Mouse (Mus musculus): ENCODE results near the gene Jade2. TPM values are rescaled to one million over a fixed set of nuclear protein-coding genes. Genes with fewer than 3 reads are reported as not detected.
A peak's percentile ranks its signal among the peaks of the same experiment; 100 is the strongest.

Gene Jade2
- polyA plus RNA-seq (2015; fragmentation: Nextera tagmentation; extraction: Ambion mirVana) = 2.5 and 2.6 TPM in 2 replicates

DNA sequence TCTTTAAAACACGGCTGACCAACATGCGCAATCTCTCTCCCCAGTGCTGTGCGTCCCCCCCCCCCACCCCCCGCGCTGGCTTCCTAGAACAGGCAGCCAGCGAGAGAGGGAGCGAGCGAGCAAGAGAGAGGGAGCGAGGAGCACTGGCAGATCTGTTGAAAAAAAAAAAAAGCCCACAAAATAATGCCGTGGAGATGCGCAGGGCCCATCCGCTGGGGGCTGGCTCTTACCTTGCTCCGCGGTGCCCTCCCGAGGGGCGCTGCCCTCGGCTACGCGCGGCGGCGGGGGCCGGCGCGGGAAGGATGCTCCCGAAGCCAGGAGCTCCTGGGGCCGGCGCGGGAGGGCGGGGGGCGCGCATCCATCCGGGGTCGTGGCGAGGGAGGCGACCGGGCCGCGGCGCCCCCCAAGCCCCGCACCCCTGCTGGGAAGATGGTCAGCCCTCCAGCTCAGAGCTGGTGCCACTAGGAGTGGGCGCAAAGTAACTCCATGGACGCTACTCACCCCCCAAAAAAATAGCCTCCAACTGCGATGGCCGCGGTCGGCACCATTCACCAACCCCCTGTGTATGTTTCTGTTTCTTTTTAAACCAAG lies at the start of gene Jade2:
TSS of gene Jade2 (minus strand) at position 573 of the 591 bp plus-strand sequence.
- no peaks in the 10 kb centered on the region for H3K36me3 ChIP-seq

DNA sequence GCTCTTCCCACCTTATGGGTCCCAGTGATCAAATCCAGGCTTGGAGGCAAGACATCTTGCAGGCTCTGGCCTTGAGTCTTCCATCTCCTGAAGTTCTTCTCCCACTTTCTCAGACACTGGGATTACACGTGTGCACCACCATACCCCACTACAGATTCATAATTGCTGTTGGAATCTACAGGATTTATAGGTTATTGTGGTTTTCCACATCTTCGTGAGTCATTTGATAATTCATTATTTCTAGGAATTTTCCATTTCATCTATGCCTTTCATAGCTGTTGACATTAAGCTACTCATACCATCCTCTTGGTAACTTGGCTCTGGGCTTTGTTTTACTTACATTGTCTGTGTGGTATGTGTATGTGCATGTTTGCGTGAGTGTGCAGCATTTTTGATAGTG lies 46.8 kb upstream of the Jade2 start:
- H3K4me1 ChIP-seq = no peaks in the 10 kb centered on the region
- H3K9ac ChIP-seq = no peak overlapping the region
- H3K4me3 ChIP-seq (replicated peaks) = no peak overlapping the region
- H3K4me2 ChIP-seq (replicated peaks) = no peak overlapping the region
- no peaks in the 10 kb centered on the region for H3K27me3 ChIP-seq
- no peak for ATAC-seq (ENCODE audit: insufficient number of reproducible peaks, low FRiP score, low TSS enrichment, low read depth)
- H3K36me3 ChIP-seq = no peaks in the 10 kb centered on the region
- no peak overlapping the region for H3K27ac ChIP-seq (replicated peaks)
- no peaks in the 10 kb centered on the region for H3K9me3 ChIP-seq (replicated peaks)
- WGBS = 86% methylated on average over 3 of the region's 3 CpGs

More for the DNA sequence above, at the start of gene Jade2:
- Histone ChIP-seq H3K9me3 (replicated peaks) (no peaks in the 10 kb centered on the region), H3K4me1 (peaks cover 34% of the 10 kb centered on the region), H3K27ac (replicated peaks) (peak within 1 kb of the TSS; percentile 98), H3K9ac (peak within 1 kb of the TSS; percentile 77), H3K27me3 (no peaks in the 10 kb centered on the region), H3K4me2 (replicated peaks) (peak within 1 kb of the TSS; percentile 82), H3K4me3 (replicated peaks) (peak within 1 kb of the TSS; percentile 78)
- WGBS = under 1% methylated on average over 40 of the region's 47 CpGs
- ATAC-seq (ENCODE audit: insufficient number of reproducible peaks, low FRiP score, low TSS enrichment, low read depth) = no peak

DNA sequence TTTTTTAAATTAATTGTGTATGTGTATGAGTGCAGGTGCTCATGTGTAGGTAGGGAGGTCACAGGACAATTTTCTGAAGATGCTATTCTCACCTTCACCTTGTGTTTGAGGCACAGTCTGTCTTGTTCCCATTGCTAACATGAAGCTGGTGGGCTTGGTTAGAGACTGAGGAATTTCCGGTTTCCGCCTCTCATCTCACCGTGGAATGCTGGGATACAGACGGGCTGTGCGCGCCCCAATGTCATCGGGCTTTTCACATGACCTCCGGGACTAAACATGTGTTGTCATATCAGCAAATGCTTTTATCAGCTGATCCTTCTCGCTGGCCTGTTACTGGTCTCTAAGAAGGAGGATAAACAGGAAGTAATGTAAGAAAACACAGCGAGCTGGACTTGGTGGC lies 42.2 kb upstream of the Jade2 start:
- 0 out of 2 replicates have a peak, but pooled peaks cover 3% of the 10 kb centered on the region for H3K27me3 ChIP-seq
- no peaks in the 10 kb centered on the region for H3K4me1 ChIP-seq
- no peak overlapping the region for H3K4me2 ChIP-seq (replicated peaks)
- H3K9me3 ChIP-seq (replicated peaks) = no peaks in the 10 kb centered on the region
- no peak overlapping the region for H3K9ac ChIP-seq
- H3K27ac ChIP-seq (replicated peaks) = no peak overlapping the region
- 87% methylated on average over 10 of the region's 10 CpGs for WGBS
- H3K36me3 ChIP-seq = no peaks in the 10 kb centered on the region
- H3K4me3 ChIP-seq (replicated peaks) = no peak overlapping the region
- no peak for ATAC-seq (ENCODE audit: insufficient number of reproducible peaks, low FRiP score, low TSS enrichment, low read depth)

DNA sequence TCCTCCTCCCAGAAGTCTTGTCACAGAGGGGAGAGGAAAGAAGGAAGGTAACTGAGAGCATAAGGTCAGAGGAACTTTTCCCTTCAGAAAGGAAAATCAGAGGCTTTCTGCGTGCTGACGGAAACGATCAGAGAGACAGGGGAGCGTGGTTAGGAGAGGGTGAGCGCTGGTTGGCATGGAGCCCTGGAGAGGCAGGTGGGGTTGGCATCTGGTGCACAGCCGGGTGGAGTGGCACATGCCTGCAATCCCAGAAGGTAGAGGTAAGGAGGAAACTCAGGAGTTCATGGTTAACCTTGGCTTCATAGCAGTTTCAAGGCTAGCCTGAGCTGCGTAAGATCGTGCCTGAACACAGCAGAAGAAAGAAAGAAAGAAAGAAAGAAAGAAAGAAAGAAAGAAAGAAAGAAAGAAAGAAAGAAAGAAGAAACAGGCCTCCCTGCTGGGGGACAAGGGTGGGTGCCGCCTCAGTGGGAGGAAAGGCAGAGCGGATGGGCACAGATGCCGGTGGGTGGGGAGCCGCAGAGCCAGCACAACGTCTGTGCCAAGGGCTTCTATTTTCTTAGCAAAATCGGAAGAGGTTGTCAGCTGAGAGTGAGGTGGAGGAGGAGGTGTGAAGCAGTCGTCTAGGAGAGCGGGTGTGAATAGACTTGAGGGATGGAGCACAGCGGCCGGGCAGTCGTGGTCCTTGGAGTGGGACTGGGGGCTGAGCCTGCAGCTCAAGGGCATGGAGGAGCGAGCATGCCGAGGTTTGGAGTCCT lies 41.0 kb upstream of the Jade2 start:
- Histone ChIP-seq H3K4me3 (replicated peaks) (no peak overlapping the region), H3K4me2 (replicated peaks) (no peak overlapping the region), H3K27me3 (0 out of 2 replicates have a peak, but pooled peaks cover 3% of the 10 kb centered on the region), H3K9me3 (replicated peaks) (no peaks in the 10 kb centered on the region), H3K27ac (replicated peaks) (no peak overlapping the region), H3K9ac (no peak overlapping the region), H3K36me3 (no peaks in the 10 kb centered on the region), H3K4me1 (no peaks in the 10 kb centered on the region)
- 58% methylated on average over 21 of the region's 21 CpGs for WGBS
- no peak for ATAC-seq (ENCODE audit: insufficient number of reproducible peaks, low FRiP score, low TSS enrichment, low read depth)

DNA sequence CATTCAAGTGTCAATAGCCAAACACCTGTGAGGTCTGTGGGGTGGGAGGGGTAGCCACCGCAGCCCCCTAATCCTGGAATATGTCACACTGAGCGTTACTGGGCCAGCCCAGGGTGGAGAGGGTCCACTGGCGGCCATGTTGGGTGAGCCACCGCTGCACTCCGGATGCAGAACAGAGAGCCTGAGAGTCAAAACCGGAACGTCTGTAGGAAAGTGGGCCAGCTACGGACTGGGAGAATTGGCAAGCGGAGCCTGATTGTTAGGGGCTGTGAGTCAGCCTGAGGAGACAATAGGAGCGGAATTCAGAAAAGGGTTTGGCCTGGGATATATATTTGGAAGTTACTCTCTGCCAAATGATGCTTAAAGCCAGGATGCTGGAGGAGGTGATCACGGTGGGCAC lies 39.9 kb upstream of the Jade2 start:
- no peak for ATAC-seq (ENCODE audit: insufficient number of reproducible peaks, low FRiP score, low TSS enrichment, low read depth)
- no peak overlapping the region for H3K27ac ChIP-seq (replicated peaks)
- no peak overlapping the region for H3K4me2 ChIP-seq (replicated peaks)
- H3K4me3 ChIP-seq (replicated peaks) = no peak overlapping the region
- H3K36me3 ChIP-seq = no peaks in the 10 kb centered on the region
- no peaks in the 10 kb centered on the region for H3K9me3 ChIP-seq (replicated peaks)
- H3K27me3 ChIP-seq = 0 out of 2 replicates have a peak, but pooled peaks cover 3% of the 10 kb centered on the region
- H3K4me1 ChIP-seq = no peaks in the 10 kb centered on the region
- WGBS = 82% methylated on average over 11 of the region's 11 CpGs
- no peak overlapping the region for H3K9ac ChIP-seq

DNA sequence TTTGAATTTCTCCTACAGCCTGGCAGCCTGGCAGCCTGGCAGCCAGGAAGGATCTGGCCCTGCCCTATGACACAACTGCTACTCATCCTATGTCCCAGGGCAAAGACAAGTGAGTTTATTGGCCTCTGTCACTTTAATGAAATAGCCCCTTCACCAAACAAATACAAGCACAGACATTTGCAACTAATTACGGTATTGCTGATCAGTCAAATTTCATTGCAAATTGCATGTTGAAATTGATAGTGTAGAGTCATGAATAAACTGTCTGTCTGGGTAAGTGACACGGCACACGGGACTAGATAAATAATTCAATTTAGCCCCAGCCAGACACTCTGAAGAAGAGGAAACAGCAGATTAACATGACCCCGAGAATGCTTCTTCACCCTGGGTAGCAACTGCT lies 38.6 kb upstream of the Jade2 start:
- WGBS = 19% methylated on average over 4 of the region's 4 CpGs
- Histone ChIP-seq H3K9me3 (replicated peaks) (no peaks in the 10 kb centered on the region), H3K4me2 (replicated peaks) (no peak overlapping the region), H3K4me3 (replicated peaks) (no peak overlapping the region), H3K36me3 (no peaks in the 10 kb centered on the region), H3K4me1 (no peaks in the 10 kb centered on the region), H3K27me3 (0 out of 2 replicates have a peak, but pooled peaks cover 3% of the 10 kb centered on the region), H3K9ac (no peak overlapping the region), H3K27ac (replicated peaks) (no peak overlapping the region)
- no peak for ATAC-seq (ENCODE audit: insufficient number of reproducible peaks, low FRiP score, low TSS enrichment, low read depth)

DNA sequence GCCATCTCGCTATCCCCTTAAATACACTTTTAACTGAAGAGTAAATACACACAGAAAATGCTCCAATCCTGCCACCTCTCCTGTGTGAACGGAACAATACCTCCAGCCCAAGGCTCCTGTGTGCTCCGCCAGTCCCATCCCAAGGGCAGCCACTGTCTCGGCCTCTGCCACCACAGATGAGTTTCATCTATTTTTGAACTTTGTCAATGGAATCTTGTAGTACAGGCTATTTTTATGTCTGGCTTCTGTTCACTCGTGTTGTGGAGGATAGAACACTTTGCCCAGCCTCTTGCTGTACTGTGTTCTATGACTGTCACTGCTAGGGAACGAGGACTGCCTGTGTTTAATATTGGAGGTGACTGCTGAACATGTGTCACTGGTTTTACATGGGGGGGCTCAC lies 28.2 kb upstream of the Jade2 start:
- Histone ChIP-seq H3K36me3 (no peaks in the 10 kb centered on the region), H3K27me3 (no peaks in the 10 kb centered on the region), H3K4me1 (peaks cover 11% of the 10 kb centered on the region), H3K4me3 (replicated peaks) (no peak overlapping the region), H3K9me3 (replicated peaks) (no peaks in the 10 kb centered on the region), H3K27ac (replicated peaks) (no peak overlapping the region), H3K9ac (no peak overlapping the region), H3K4me2 (replicated peaks) (no peak overlapping the region)
- ATAC-seq (ENCODE audit: insufficient number of reproducible peaks, low FRiP score, low TSS enrichment, low read depth) = no peak
- 75% methylated on average over 6 of the region's 6 CpGs for WGBS

DNA sequence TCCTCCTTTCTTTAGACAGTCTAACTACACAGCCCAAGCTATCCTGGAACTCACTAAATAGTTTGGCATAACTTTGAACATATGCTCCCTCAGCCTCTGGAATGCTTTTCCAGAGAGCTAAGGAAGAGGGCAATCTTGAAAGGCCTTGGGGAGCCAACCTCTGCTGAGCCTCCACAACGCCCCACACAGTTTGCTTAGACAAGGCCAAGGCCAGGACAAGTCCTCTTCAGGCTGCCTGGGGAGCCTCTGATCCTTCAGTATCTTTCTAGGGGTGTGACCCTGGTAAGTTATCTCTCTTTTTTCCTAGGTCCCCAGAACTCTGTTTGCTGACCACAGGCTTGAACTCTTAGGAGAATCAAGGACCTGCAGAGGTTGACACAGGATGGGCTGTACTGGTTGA lies 26.6 kb upstream of the Jade2 start:
- Histone ChIP-seq H3K9me3 (replicated peaks) (no peaks in the 10 kb centered on the region), H3K4me3 (replicated peaks) (no peak overlapping the region), H3K36me3 (no peaks in the 10 kb centered on the region), H3K4me1 (peaks cover 11% of the 10 kb centered on the region), H3K27ac (replicated peaks) (no peak overlapping the region), H3K9ac (no peak overlapping the region), H3K4me2 (replicated peaks) (no peak overlapping the region), H3K27me3 (no peaks in the 10 kb centered on the region)
- 48% methylated on average over 1 of the region's 1 CpGs for WGBS
- ATAC-seq (ENCODE audit: insufficient number of reproducible peaks, low FRiP score, low TSS enrichment, low read depth) = 0 out of 2 replicates have a peak, but pooled peaks have one; percentile 11

DNA sequence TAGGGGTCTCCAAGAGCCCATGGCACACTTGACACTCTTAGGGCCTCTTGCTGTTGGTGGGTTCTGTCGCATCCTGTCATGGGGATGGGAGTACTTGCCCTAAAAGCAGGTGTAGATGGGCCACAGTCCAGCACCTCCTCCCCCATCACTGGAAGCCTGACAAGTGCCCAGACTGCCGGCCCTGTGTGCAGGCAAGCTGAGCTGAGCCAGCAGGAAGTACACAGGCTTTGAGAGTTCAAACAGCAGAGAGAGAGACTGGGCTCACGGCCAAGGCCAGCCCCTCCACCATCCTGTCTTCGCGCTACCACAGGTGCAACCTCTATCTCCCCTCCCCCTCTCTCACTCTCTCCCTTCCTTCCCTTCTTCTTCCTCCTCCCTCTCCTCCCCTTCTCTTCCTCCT lies 26.2 kb upstream of the Jade2 start:
- Histone ChIP-seq H3K4me1 (peaks cover 11% of the 10 kb centered on the region), H3K27ac (replicated peaks) (no peak overlapping the region), H3K9me3 (replicated peaks) (no peaks in the 10 kb centered on the region), H3K9ac (no peak overlapping the region), H3K4me3 (replicated peaks) (no peak overlapping the region), H3K36me3 (no peaks in the 10 kb centered on the region), H3K27me3 (no peaks in the 10 kb centered on the region), H3K4me2 (replicated peaks) (no peak overlapping the region)
- WGBS = 19% methylated on average over 5 of the region's 5 CpGs
- ATAC-seq (ENCODE audit: insufficient number of reproducible peaks, low FRiP score, low TSS enrichment, low read depth) = peak; percentile 77; the same call in 1 of the 2 replicates

DNA sequence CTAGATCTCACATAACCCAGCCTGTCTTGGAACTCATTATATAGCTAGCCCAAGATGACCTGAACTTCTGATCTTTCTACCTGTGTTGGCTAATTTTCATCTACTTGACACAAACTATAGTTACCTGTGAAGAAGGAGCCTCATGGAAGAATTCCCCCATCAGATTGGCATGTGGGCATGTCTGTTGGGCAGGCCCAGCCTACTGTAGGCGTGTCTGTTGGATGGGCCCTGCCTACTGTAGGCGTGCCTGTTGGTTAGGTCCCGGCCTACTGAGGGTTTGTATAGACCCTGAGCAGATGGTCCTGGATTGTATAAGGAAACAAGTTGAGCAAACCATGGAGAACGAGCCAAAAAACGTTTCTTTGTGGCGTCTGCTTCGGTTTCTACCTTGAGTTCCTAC lies 24.3 kb upstream of the Jade2 start:
- 79% methylated on average over 7 of the region's 7 CpGs for WGBS
- Histone ChIP-seq H3K4me2 (replicated peaks) (no peak overlapping the region), H3K9me3 (replicated peaks) (no peaks in the 10 kb centered on the region), H3K4me3 (replicated peaks) (no peak overlapping the region), H3K27ac (replicated peaks) (no peak overlapping the region), H3K27me3 (no peaks in the 10 kb centered on the region), H3K36me3 (no peaks in the 10 kb centered on the region), H3K9ac (no peak overlapping the region), H3K4me1 (peaks cover 11% of the 10 kb centered on the region)
- no peak for ATAC-seq (ENCODE audit: insufficient number of reproducible peaks, low FRiP score, low TSS enrichment, low read depth)

DNA sequence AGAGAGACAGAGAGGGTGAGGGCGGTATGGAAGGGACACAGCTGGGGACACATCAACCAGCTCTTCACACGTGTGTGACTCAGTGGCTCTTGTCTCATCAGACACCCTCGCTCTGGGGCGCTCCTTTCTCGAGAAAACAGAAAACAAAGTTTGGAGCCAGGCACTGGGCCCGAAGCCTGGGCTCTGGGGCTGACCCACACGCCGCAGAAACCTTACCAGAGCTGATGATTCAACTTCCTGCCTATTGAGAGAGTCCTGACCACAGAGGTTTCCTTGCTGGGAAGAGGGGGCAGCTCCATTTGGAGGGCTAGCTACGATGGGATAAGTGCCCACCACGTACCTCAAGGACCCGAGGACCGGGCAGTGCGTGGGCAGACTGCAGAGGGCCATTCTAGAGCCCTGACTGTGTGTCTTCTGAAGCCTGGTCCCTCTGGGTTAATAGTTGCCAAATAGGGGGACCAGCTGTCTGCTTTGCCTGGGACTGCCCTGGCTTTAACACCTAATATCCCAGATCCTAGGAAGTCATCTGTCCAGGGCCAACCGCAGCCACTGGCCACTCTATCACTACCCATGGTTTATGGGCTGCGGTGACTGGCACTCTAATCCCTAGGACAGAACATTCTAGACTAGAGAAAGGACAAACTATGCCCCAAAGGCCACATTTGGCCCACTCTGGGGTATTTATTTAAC lies 23.7 kb upstream of the Jade2 start:
- ATAC-seq (ENCODE audit: insufficient number of reproducible peaks, low FRiP score, low TSS enrichment, low read depth) = no peak
- Histone ChIP-seq H3K27me3 (no peaks in the 10 kb centered on the region), H3K9me3 (replicated peaks) (no peaks in the 10 kb centered on the region), H3K4me3 (replicated peaks) (no peak overlapping the region), H3K27ac (replicated peaks) (no peak overlapping the region), H3K36me3 (no peaks in the 10 kb centered on the region), H3K4me2 (replicated peaks) (no peak overlapping the region), H3K9ac (no peak overlapping the region), H3K4me1 (peaks cover 11% of the 10 kb centered on the region)
- WGBS = 84% methylated on average over 15 of the region's 15 CpGs
